Comparison of ENCODE assay signal across 8 mouse cellular contexts in the genomic region with DNA sequence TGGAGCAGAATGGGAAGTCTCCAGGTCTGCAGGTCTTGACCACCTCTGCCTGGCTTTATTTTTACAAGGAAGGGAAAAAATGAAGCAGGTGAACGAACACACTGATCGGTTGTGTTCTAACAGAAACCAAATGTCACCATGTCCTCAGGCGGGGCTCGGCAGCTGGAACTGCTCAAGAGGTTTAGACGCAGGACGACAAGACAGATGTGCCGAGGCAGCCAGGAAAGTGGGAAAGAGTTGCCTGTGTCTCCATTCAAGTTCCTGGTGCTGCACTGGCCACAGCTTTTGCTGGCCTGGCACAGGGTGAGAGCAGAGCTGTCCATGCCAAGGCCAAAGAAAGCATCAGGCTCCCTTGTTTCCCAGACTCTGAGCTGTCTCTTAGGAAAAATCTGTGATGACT.
DNase-seq lines count a peak whose midpoint lies in the region; ATAC-seq and TF ChIP-seq lines count a peak whose summit lies in the region.

No protein-coding gene starts in this region.

- no peak overlapping the region for H3K4me2 ChIP-seq in hindbrain, postnatal 0 days (ENCODE audit: low read depth, low read length)
- H3K4me2 ChIP-seq in hindbrain, embryonic 14.5 days (replicated peaks), result no peak overlapping the region
- H3K4me2 ChIP-seq in heart, embryonic 15.5 days, result no peak overlapping the region
- H3K4me2 ChIP-seq in lung, postnatal 0 days (replicated peaks; ENCODE audit: low read depth, low read length), result 0 out of 2 replicates have a peak overlapping the region, but pooled peaks have one; percentile 14

- H3K4me3 ChIP-seq in hindbrain, postnatal 0 days (ENCODE audit: low read length), result no peak overlapping the region
- H3K4me3 ChIP-seq in hindbrain, embryonic 14.5 days (replicated peaks; ENCODE audit: low read length), result no peak overlapping the region
- no peak overlapping the region for H3K4me3 ChIP-seq in heart, embryonic 15.5 days
- H3K4me3 ChIP-seq in lung, postnatal 0 days (ENCODE audit: low read depth, low read length), result no peak overlapping the region

- no peaks in the 10 kb centered on the region for H3K36me3 ChIP-seq in hindbrain, postnatal 0 days (ENCODE audit: insufficient read depth, low read length)
- H3K36me3 ChIP-seq in hindbrain, embryonic 14.5 days (replicated peaks; ENCODE audit: control insufficient read depth, insufficient read depth), result no peaks in the 10 kb centered on the region
- H3K36me3 ChIP-seq in heart, embryonic 15.5 days, result no peaks in the 10 kb centered on the region
- no peaks in the 10 kb centered on the region for H3K36me3 ChIP-seq in lung, postnatal 0 days (ENCODE audit: insufficient read depth, low read length)

- H3K9me3 ChIP-seq in hindbrain, postnatal 0 days (ENCODE audit: low read length), result no peaks in the 10 kb centered on the region
- H3K9me3 ChIP-seq in hindbrain, embryonic 14.5 days (ENCODE audit: control insufficient read depth, low read length), result no peaks in the 10 kb centered on the region
- no peaks in the 10 kb centered on the region for H3K9me3 ChIP-seq in heart, embryonic 15.5 days (replicated peaks)
- no peaks in the 10 kb centered on the region for H3K9me3 ChIP-seq in lung, postnatal 0 days (ENCODE audit: low read length)

- no peak for TF ChIP-seq CTCF in hindbrain, postnatal 0 days (IDR thresholded peaks at IDR 0.05; ENCODE audit: low read depth)
- no peak for TF ChIP-seq CTCF in lung, postnatal 0 days (IDR thresholded peaks at IDR 0.05)

- whole genome bisulfite sequencing in hindbrain, postnatal 0 days, result 68% methylated on average over 7 of the region's 7 CpGs
- WGBS in hindbrain, embryonic 14.5 days, result 79% methylated on average over 7 of the region's 7 CpGs
- 40% methylated on average over 7 of the region's 7 CpGs for WGBS in heart, embryonic 15.5 days
- 22% methylated on average over 7 of the region's 7 CpGs for WGBS in lung, postnatal 0 days

- no peaks in the 10 kb centered on the region for H3K27me3 ChIP-seq in hindbrain, postnatal 0 days (ENCODE audit: insufficient read depth, low read length)
- H3K27me3 ChIP-seq in hindbrain, embryonic 14.5 days (ENCODE audit: control insufficient read depth, insufficient read depth, low read length), result no peaks in the 10 kb centered on the region
- H3K27me3 ChIP-seq in heart, embryonic 15.5 days, result peaks cover 31% of the 10 kb centered on the region
- H3K27me3 ChIP-seq in lung, postnatal 0 days (replicated peaks; ENCODE audit: insufficient read depth, low read length), result no peaks in the 10 kb centered on the region

- H3K27ac ChIP-seq in hindbrain, postnatal 0 days, result no peak overlapping the region
- no peak overlapping the region for H3K27ac ChIP-seq in hindbrain, embryonic 14.5 days
- peak overlapping the region; percentile 14; the same call in 1 of the 2 replicates for H3K27ac ChIP-seq in heart, embryonic 15.5 days
- H3K27ac ChIP-seq in lung, postnatal 0 days (ENCODE audit: low read length), result peak overlapping the region; percentile 15; the same call in 1 of the 2 replicates

- H3K4me1 ChIP-seq in hindbrain, postnatal 0 days (ENCODE audit: insufficient read depth, low read length), result peaks cover 8% of the 10 kb centered on the region; the same call in 1 of the 2 replicates
- no peaks in the 10 kb centered on the region; the same call in 1 of the 2 replicates for H3K4me1 ChIP-seq in hindbrain, embryonic 14.5 days (replicated peaks; ENCODE audit: control insufficient read depth, insufficient read depth, low read length)
- peaks cover 17% of the 10 kb centered on the region for H3K4me1 ChIP-seq in heart, embryonic 15.5 days (replicated peaks)
- H3K4me1 ChIP-seq in lung, postnatal 0 days (ENCODE audit: insufficient read depth, low read depth, low read length), result peaks cover 8% of the 10 kb centered on the region; the same call in 1 of the 2 replicates

- H3K9ac ChIP-seq in hindbrain, postnatal 0 days (replicated peaks; ENCODE audit: low read length), result no peak overlapping the region
- H3K9ac ChIP-seq in hindbrain, embryonic 14.5 days, result no peak overlapping the region
- H3K9ac ChIP-seq in heart, embryonic 15.5 days, result no peak overlapping the region
- no peak overlapping the region for H3K9ac ChIP-seq in lung, postnatal 0 days (replicated peaks; ENCODE audit: low read depth)

- TF ChIP-seq EP300 in lung, postnatal 0 days (IDR thresholded peaks at IDR 0.05), result no peak

- peak; percentile 47 for DNase-seq in hindbrain, postnatal 0 days (ENCODE audit: low spot score)
- DNase-seq in hindbrain, embryonic 14.5 days (ENCODE audit: low spot score), result no peak
- DNase-seq in embryo, embryonic 11 days, result peak; percentile 74
- peak; percentile 48 for DNase-seq in lung, postnatal 0 days (ENCODE audit: low spot score)
- no peak for DNase-seq in frontal cortex, adult 2 months (ENCODE audit: extremely low spot score in 1 of 2, low spot score in 1 of 2)
- DNase-seq in ovary, postnatal 10 days (ENCODE audit: low spot score), result no peak
- DNase-seq in B cell, adult 2 months, result no peak

- peak; percentile 71; the same call in 1 of the 2 replicates for ATAC-seq in hindbrain, postnatal 0 days
- ATAC-seq in hindbrain, embryonic 14.5 days (ENCODE audit: low FRiP score), result no peak
- no peak for ATAC-seq in heart, embryonic 15.5 days (replicated peaks; ENCODE audit: insufficient number of reproducible peaks, insufficient read depth, low FRiP score, low read depth)
- peak; percentile 46 for ATAC-seq in lung, postnatal 0 days

Comparison
In these comparisons a context has a peak if more than half of its experiments do, and no peak if none do; other contexts are left out.
1. ATAC-seq: peak in hindbrain, postnatal 0 days (single experiment) and lung, postnatal 0 days (single experiment); none in hindbrain, embryonic 14.5 days (single experiment) and heart, embryonic 15.5 days (single experiment).
2. DNase-seq: peak in hindbrain, postnatal 0 days (single experiment), embryo, embryonic 11 days (single experiment) and lung, postnatal 0 days (single experiment); none in hindbrain, embryonic 14.5 days (single experiment), frontal cortex, adult 2 months (0 of 2), ovary, postnatal 10 days (single experiment) and B cell, adult 2 months (0 of 2).
3. H3K27ac ChIP-seq: peak in heart, embryonic 15.5 days (single experiment) and lung, postnatal 0 days (single experiment); none in hindbrain, postnatal 0 days (single experiment) and hindbrain, embryonic 14.5 days (single experiment).